Mouse (Mus musculus): ENCODE results near the gene Acsm4. TPM values are rescaled to one million over a fixed set of nuclear protein-coding genes. Genes with fewer than 3 reads are reported as not detected.

Acsm4 gene
- total RNA-seq, 2 experiments from 2014 or later = not detected

DNA sequence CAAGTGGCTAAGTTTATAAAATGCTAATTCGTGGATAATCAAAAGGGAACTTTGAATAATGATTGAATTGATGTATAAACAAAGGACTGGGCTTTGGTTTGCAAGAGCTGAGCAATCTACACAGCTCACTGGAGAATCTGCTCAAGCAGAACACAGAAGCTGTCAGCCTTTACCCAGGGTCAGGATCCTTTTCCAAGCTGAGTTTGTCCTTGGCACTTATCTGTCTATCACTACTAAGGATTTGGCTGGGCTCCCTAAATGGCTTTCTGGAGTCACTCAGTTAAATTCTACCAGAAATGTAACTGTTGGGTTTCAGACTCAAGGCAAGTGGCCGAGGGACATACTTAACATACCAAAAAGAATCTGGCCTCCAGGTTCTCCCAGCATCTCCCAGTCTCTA, 60.1 kb downstream of the Acsm4 start:
- intact Hi-C loops (cut with DNase I) = no loop called here
- DNase-seq (ENCODE audit: extremely low spot score in 1 of 2, low spot score in 2 of 2) = no peak

DNA sequence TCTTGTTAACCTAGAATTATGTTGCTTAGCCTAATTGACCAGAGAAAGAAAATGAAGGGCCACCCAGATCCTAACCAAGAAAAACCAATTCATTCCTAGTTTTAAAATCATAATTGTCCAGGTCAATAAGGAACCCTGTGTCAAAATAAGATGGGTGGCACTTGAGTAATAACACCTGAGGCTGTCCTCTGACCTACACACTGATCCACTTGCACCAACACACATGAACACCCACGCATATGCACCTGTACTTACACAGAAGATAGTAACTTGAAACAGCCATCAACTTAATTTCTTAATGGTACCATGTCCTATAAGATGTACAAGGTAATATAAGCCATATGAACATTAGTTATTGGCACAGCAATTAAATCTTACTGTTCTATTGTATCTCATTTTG, 63.9 kb downstream of the Acsm4 start:
- intact Hi-C loops (cut with DNase I) = no loop called here
- DNase-seq (ENCODE audit: extremely low spot score in 1 of 2, low spot score in 2 of 2) = no peak

DNA sequence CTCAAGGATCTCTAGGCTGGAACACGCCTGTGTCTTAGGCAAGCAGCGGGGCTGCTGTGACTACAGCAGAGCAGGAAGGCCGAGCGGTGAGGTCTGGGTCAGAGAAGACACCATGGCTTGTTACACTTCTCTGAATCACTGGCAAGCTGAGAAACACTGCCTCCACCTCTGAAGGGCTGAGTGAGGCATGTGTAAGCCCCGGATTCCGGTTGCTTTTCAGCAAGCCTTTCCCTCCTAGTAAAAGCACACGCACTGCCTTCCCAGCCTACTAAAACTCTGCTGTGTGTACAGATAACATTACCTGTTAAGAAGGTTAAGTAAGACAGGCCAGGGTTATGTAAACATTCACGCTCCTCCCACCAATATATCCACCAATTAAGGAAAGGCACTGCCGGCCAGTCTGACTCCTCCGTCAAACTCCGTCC, 70.7 kb downstream of the Acsm4 start, which contains the start of gene Acsm3:
Acsm3 (plus strand) TSS at position 397 of the 425 bp plus-strand sequence.
- intact Hi-C loops (cut with DNase I) = no loop called here
- DNase-seq (ENCODE audit: extremely low spot score in 1 of 2, low spot score in 2 of 2) = no peak

DNA sequence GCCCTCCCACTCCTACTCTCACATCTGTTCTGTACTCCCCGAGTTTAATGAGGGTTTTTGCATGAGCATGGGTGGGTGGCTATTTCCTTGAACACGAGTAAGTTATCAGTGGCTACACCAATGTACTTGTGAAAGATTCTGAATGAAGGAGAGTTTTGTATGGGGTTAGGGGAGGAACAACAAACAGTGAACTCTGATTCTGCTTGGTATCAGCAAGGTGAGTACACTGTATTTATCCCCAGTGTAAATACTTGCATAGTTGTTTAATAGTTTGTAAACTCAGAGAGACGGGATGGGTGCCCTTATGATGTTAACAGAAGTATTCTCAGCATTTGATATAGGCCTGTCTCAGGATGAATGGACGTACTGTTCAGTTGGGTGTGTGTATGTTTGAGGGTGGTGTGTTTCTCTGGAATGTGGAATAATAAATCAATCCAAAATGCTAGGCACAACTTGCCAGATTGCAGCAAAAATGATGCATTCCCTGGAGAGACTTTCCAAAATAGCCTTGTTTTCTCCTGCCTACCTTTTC, 72.4 kb downstream of the Acsm4 start:
- no peak for DNase-seq (ENCODE audit: extremely low spot score in 1 of 2, low spot score in 2 of 2)
- intact Hi-C loops (cut with DNase I) = no loop called here

Other genes starting within 250 kb of the Acsm4 start
- not detected for gene Gp2, start 230.7 kb upstream of the Acsm4 start, total RNA-seq (2021)
- not detected for gene Umod, start 210.7 kb upstream of the Acsm4 start, total RNA-seq (2021)
- gene Acsm5, start 170.6 kb upstream of the Acsm4 start, total RNA-seq (2021) = under 1 TPM in 1 of 2 experiments, not detected in 1; 0.39 TPM
- not detected for gene Pdilt, start 166.5 kb upstream of the Acsm4 start, total RNA-seq (2021)
- gene Acsm2, start 135.7 kb upstream of the Acsm4 start, total RNA-seq (2021) = not detected
- gene Acsm1, start 83.0 kb upstream of the Acsm4 start, total RNA-seq (2021) = not detected
- gene Thumpd1, start 30.8 kb downstream of the Acsm4 start, total RNA-seq (2021) = 10 to 100 TPM; 42.0 to 43.7 TPM
- gene Acsm3, start 70.9 kb downstream of the Acsm4 start, total RNA-seq (2021) = not detected
- 1 to 10 TPM; 1.2 to 2.6 TPM for gene Rexo5, start 104.0 kb downstream of the Acsm4 start, total RNA-seq (2021)
- gene Eri2, start 104.0 kb downstream of the Acsm4 start, total RNA-seq (2021) = 1 to 10 TPM; 8.7 to 9.0 TPM
- gene Lyrm1, start 205.8 kb downstream of the Acsm4 start, total RNA-seq (2021) = 10 to 100 TPM in 1 of 2 experiments, 1 to 10 TPM in 1; 9.0 to 10.6 TPM
- 10 to 100 TPM; 19.5 to 26.5 TPM for gene Dcun1d3, start 206.3 kb downstream of the Acsm4 start, total RNA-seq (2021)